Mouse (Mus musculus): Measurements from ENCODE around the gene Crat.

GRCm38 (mm10) chr2:30389000-30389399 lies 26.6 kb downstream of the Crat start:
- TF ChIP-seq GATA1 (IDR thresholded peaks at IDR 0.05; ENCODE audit: low read length): no peak
- no peak for TF ChIP-seq TAL1 (IDR thresholded peaks at IDR 0.05; ENCODE audit: low read length)

All from erythroblast, embryonic 14.5 days (primary cell).